Mouse (Mus musculus) liver, embryonic 12.5 days (tissue): ENCODE results near the gene Il15. TPM values are rescaled to one million over a fixed set of nuclear protein-coding genes. Genes with fewer than 3 reads are reported as not detected.

Experiments
- ATAC-seq: fragments of 200-750 bp; cut with Nextera tagmentation; 2 replicates; pipeline ENCODE4 v1.8.0; 2017; ENCODE audit warnings: moderate number of reproducible peaks, mild to moderate bottlenecking, moderate library complexity
- H3K27ac ChIP-seq: fragments of 300-500 bp; sonication (generic); 2 replicates; pipeline ENCODE4 v1.5.1; 2016; ENCODE audit warnings: mild to moderate bottlenecking
- H3K27me3 ChIP-seq: fragments of 300-500 bp; sonication (generic); replicated peaks from 2 replicates; pipeline ENCODE4 v1.6.1; 2016; ENCODE audit warnings: mild to moderate bottlenecking, moderate library complexity
- H3K36me3 ChIP-seq: fragments of 300-500 bp; sonication (generic); 2 replicates; pipeline ENCODE4 v1.6.1; 2016; ENCODE audit warnings: mild to moderate bottlenecking, moderate library complexity
- H3K4me1 ChIP-seq: fragments of 300-500 bp; sonication (generic); 2 replicates; pipeline ENCODE4 v1.6.1; 2016
- H3K4me2 ChIP-seq: fragments of 300-500 bp; sonication (generic); 2 replicates; pipeline ENCODE4 v1.6.1; 2016; ENCODE audit warnings: mild to moderate bottlenecking, moderate library complexity
- H3K4me3 ChIP-seq: fragments of 300-500 bp; sonication (generic); 2 replicates; pipeline ENCODE4 v1.5.1; 2016; ENCODE audit warnings: mild to moderate bottlenecking, moderate library complexity
- H3K9ac ChIP-seq: fragments of 300-500 bp; sonication (generic); 2 replicates; pipeline ENCODE4 v1.6.1; 2016; ENCODE audit warnings: mild to moderate bottlenecking, moderate library complexity
- H3K9me3 ChIP-seq: fragments of 300-500 bp; sonication (generic); replicated peaks from 2 replicates; pipeline ENCODE4 v1.6.1; 2016; ENCODE audit warnings: mild to moderate bottlenecking, moderate library complexity
- whole genome bisulfite sequencing: fragments of 180-500 bp; shearing (Covaris S2); methylation state at CpG from one replicate; pipeline ENCODE4 v1.1.7; 2016; ENCODE audit not compliant: insufficient replicate concordance; 5-methylcytosine and 5-hydroxymethylcytosine counted together
- polyA plus RNA-seq: library from polyadenylated mRNA; unstranded; fragments of >200 nt; fragmentation: Nextera tagmentation; extraction: Ambion mirVana; gene quantifications from 2 replicates; pipeline ENCODE4 v1.2.1, GENCODE M21; 2016

The Il15 gene
- polyA plus RNA-seq: 3.6 and 3.8 TPM in 2 replicates

GRCm38 (mm10) chr8:82402686-82403330, at the start of gene Il15:
TSS of gene Il15 (minus strand) at chr8:82403222.
- Histone ChIP-seq H3K27ac (peak within 1 kb of the TSS; percentile 31), H3K4me3 (peak within 1 kb of the TSS; percentile 53), H3K27me3 (no peaks in the 10 kb centered on the region; the same call in 1 of the 2 replicates), H3K9ac (peak within 1 kb of the TSS; percentile 17), H3K4me2 (peak within 1 kb of the TSS; percentile 64), H3K9me3 (no peaks in the 10 kb centered on the region), H3K4me1 (peaks cover 13% of the 10 kb centered on the region; the same call in 1 of the 2 replicates), H3K36me3 (no peaks in the 10 kb centered on the region)
- under 1% methylated on average over 13 of the region's 13 CpGs for WGBS
- peak; percentile 65 for ATAC-seq

GRCm38 (mm10) chr8:82444897-82445296, 41.9 kb upstream of the Il15 start:
- no peak overlapping the region for H3K4me2 ChIP-seq

GRCm38 (mm10) chr8:82416587-82417340, 13.7 kb upstream of the Il15 start:
- H3K4me3 ChIP-seq: no peak overlapping the region
- no peaks in the 10 kb centered on the region for H3K4me1 ChIP-seq
- no peaks in the 10 kb centered on the region for H3K27me3 ChIP-seq
- no peaks in the 10 kb centered on the region for H3K9me3 ChIP-seq
- 55% methylated on average over 5 of the region's 5 CpGs for WGBS
- peak; percentile 79 for ATAC-seq
- no peak overlapping the region for H3K4me2 ChIP-seq
- H3K36me3 ChIP-seq: no peaks in the 10 kb centered on the region
- no peak overlapping the region for H3K9ac ChIP-seq
- 0 out of 2 replicates have a peak overlapping the region, but pooled peaks have one; percentile 37 for H3K27ac ChIP-seq

More at GRCm38 (mm10) chr8:82444897-82445296, 41.9 kb upstream of the Il15 start:
- H3K36me3 ChIP-seq: no peaks in the 10 kb centered on the region
- no peak overlapping the region for H3K27ac ChIP-seq
- no peak overlapping the region for H3K9ac ChIP-seq
- H3K9me3 ChIP-seq: no peaks in the 10 kb centered on the region
- H3K27me3 ChIP-seq: no peaks in the 10 kb centered on the region
- H3K4me1 ChIP-seq: no peaks in the 10 kb centered on the region
- no peak for ATAC-seq
- no peak overlapping the region for H3K4me3 ChIP-seq

- no peak overlapping the region for H3K27ac ChIP-seq
- H3K27me3 ChIP-seq: no peaks in the 10 kb centered on the region
- no peaks in the 10 kb centered on the region for H3K36me3 ChIP-seq
- no peak overlapping the region for H3K9ac ChIP-seq
- H3K4me1 ChIP-seq: no peaks in the 10 kb centered on the region
- H3K9me3 ChIP-seq: no peaks in the 10 kb centered on the region
- H3K4me2 ChIP-seq: no peak overlapping the region
- H3K4me3 ChIP-seq: no peak overlapping the region
- ATAC-seq: peak; percentile 59
- WGBS: 69% methylated on average over 1 of the region's 1 CpGs
Observed at GRCm38 (mm10) chr8:82415485-82415884, 12.5 kb upstream of the Il15 start.

GRCm38 (mm10) chr8:82410135-82410534, 7.1 kb upstream of the Il15 start:
- H3K9me3 ChIP-seq: no peaks in the 10 kb centered on the region
- H3K27me3 ChIP-seq: no peaks in the 10 kb centered on the region
- H3K9ac ChIP-seq: no peak overlapping the region
- H3K36me3 ChIP-seq: no peaks in the 10 kb centered on the region
- no peak overlapping the region for H3K27ac ChIP-seq
- no peak overlapping the region for H3K4me2 ChIP-seq
- H3K4me1 ChIP-seq: no peaks in the 10 kb centered on the region
- H3K4me3 ChIP-seq: no peak overlapping the region
- ATAC-seq: no peak
- 66% methylated on average over 3 of the region's 3 CpGs for WGBS

- no peak for ATAC-seq
- 49% methylated on average over 1 of the region's 1 CpGs for WGBS
- no peaks in the 10 kb centered on the region for H3K9me3 ChIP-seq
- no peak overlapping the region for H3K4me2 ChIP-seq
- H3K27ac ChIP-seq: no peak overlapping the region
- peaks cover 10% of the 10 kb centered on the region; the same call in 1 of the 2 replicates for H3K4me1 ChIP-seq
- H3K4me3 ChIP-seq: no peak overlapping the region
- no peak overlapping the region for H3K9ac ChIP-seq
- no peaks in the 10 kb centered on the region; the same call in 1 of the 2 replicates for H3K27me3 ChIP-seq
- no peaks in the 10 kb centered on the region for H3K36me3 ChIP-seq
Observed at GRCm38 (mm10) chr8:82407060-82407459, 4.0 kb upstream of the Il15 start.

GRCm38 (mm10) chr8:82404068-82404467, 1.0 kb upstream of the Il15 start:
- Histone ChIP-seq H3K4me2 (no peak overlapping the region), H3K36me3 (no peaks in the 10 kb centered on the region), H3K9me3 (no peaks in the 10 kb centered on the region), H3K9ac (no peak overlapping the region), H3K27me3 (no peaks in the 10 kb centered on the region; the same call in 1 of the 2 replicates), H3K4me1 (peaks cover 13% of the 10 kb centered on the region; the same call in 1 of the 2 replicates), H3K4me3 (no peak overlapping the region), H3K27ac (no peak overlapping the region)
- 85% methylated on average over 3 of the region's 3 CpGs for WGBS
- ATAC-seq: no peak

GRCm38 (mm10) chr8:82402261-82402685, 749 bp downstream of the Il15 start:
- Histone ChIP-seq H3K27me3 (no peaks in the 10 kb centered on the region; the same call in 1 of the 2 replicates), H3K9me3 (no peaks in the 10 kb centered on the region), H3K4me3 (peak overlapping the region; percentile 53), H3K9ac (peak overlapping the region; percentile 17), H3K4me2 (peak overlapping the region; percentile 64), H3K4me1 (peaks cover 13% of the 10 kb centered on the region; the same call in 1 of the 2 replicates), H3K27ac (peak overlapping the region; percentile 31; the same call in 1 of the 2 replicates), H3K36me3 (no peaks in the 10 kb centered on the region)
- peak; percentile 32; the same call in 1 of the 2 replicates for ATAC-seq
- WGBS: 0% methylated on average over 13 of the region's 13 CpGs

- 13% methylated on average over 6 of the region's 6 CpGs for WGBS
- Histone ChIP-seq H3K27me3 (no peaks in the 10 kb centered on the region; the same call in 1 of the 2 replicates), H3K4me1 (peaks cover 13% of the 10 kb centered on the region; the same call in 1 of the 2 replicates), H3K9me3 (no peaks in the 10 kb centered on the region), H3K9ac (no peak overlapping the region), H3K4me3 (peak overlapping the region; percentile 53), H3K36me3 (no peaks in the 10 kb centered on the region), H3K4me2 (peak overlapping the region; percentile 64), H3K27ac (no peak overlapping the region)
- ATAC-seq: no peak
Observed at GRCm38 (mm10) chr8:82401490-82401889, 1.5 kb downstream of the Il15 start.

- Histone ChIP-seq H3K36me3 (no peaks in the 10 kb centered on the region), H3K27me3 (no peaks in the 10 kb centered on the region; the same call in 1 of the 2 replicates), H3K4me3 (peak overlapping the region; percentile 53), H3K27ac (no peak overlapping the region), H3K9ac (no peak overlapping the region), H3K4me2 (peak overlapping the region; percentile 35), H3K4me1 (peaks cover 13% of the 10 kb centered on the region; the same call in 1 of the 2 replicates), H3K9me3 (no peaks in the 10 kb centered on the region)
- no peak for ATAC-seq
- WGBS: 14% methylated on average over 2 of the region's 2 CpGs
Observed at GRCm38 (mm10) chr8:82401059-82401458, 2.0 kb downstream of the Il15 start.

GRCm38 (mm10) chr8:82400376-82400775, 2.6 kb downstream of the Il15 start:
- Histone ChIP-seq H3K36me3 (no peaks in the 10 kb centered on the region), H3K27ac (no peak overlapping the region), H3K9ac (no peak overlapping the region), H3K9me3 (no peaks in the 10 kb centered on the region), H3K4me1 (peaks cover 13% of the 10 kb centered on the region; the same call in 1 of the 2 replicates), H3K4me2 (no peak overlapping the region), H3K27me3 (no peaks in the 10 kb centered on the region; the same call in 1 of the 2 replicates), H3K4me3 (no peak overlapping the region)
- ATAC-seq: no peak
- 6% methylated on average over 2 of the region's 2 CpGs for WGBS

- H3K4me2 ChIP-seq: no peak overlapping the region
- no peak overlapping the region for H3K27ac ChIP-seq
- H3K27me3 ChIP-seq: no peaks in the 10 kb centered on the region; the same call in 1 of the 2 replicates
- no peak overlapping the region for H3K9ac ChIP-seq
- H3K4me3 ChIP-seq: no peak overlapping the region
- peaks cover 3% of the 10 kb centered on the region; the same call in 1 of the 2 replicates for H3K36me3 ChIP-seq
- peaks cover 13% of the 10 kb centered on the region; the same call in 1 of the 2 replicates for H3K4me1 ChIP-seq
- no peak for ATAC-seq
- 69% methylated on average over 2 of the region's 2 CpGs for WGBS
- no peaks in the 10 kb centered on the region for H3K9me3 ChIP-seq
Observed at GRCm38 (mm10) chr8:82398546-82398945, 4.5 kb downstream of the Il15 start.
